Mouse (Mus musculus) T-helper 17 cell (primary cell): ENCODE results near the gene Pdrg1.

Experiments used
- in situ Hi-C, 2 experiments: fragments of 300-600 bp; cut with MboI, MseI; formaldehyde crosslinking; loops; 1 replicate in 1 of 2; 2 replicates in 1 of 2; pipeline ENCODE4 v1.15.1; 2025; ENCODE audit warnings: high pct_unique_total_duplicates in 2 of 2

The Pdrg1 gene

GRCm38 (mm10) chr2:152962091-152962793 lies 53.0 kb downstream of the Pdrg1 start, which contains the start of gene Ttll9:
Gene Ttll9, plus strand, starts transcription at chr2:152962485.
- in situ Hi-C loops, result no loop called here
